Mouse (Mus musculus) adrenal gland, postnatal 14 days (tissue): ENCODE measurements around the gene Cdca5. TPM values are rescaled to one million over a fixed set of nuclear protein-coding genes. Genes with fewer than 3 reads are reported as not detected.
"Not testable (repeated sequence)": the region's sequence is repeated elsewhere in the genome, so short reads cannot be mapped to it uniquely, and the experiment has no call there.

Experiments
- DNase-seq: peaks from one replicate; pipeline ENCODE4 v3.0.0; 2021; ENCODE audit warnings: mixed read lengths
- total RNA-seq: library from RNA; stranded (reverse); gene quantifications from 2 replicates; pipeline ENCODE4 v1.2.3, GENCODE M21; 2021

The Cdca5 gene
- total RNA-seq, 1 experiment from 2014 or later: 5.7 TPM

DNA sequence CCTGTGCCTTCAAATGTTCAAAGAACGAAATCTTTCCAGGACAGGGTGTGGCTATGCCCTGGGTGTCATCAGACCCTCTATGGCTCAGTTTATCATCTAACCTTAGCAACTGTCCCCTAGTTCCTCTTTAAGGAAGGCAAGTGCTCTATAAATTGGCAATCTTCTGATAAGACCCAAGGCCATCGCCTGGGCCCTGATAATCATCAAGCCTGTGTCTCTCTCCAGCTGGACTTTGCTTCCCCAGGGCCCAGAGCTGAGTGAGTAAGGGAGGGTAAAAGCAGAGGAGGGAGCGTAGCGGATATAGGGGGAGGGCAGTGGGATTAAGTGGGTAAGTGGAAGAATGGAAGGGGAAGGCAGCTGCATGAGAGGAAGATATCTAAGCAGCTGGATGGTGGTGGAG, 19.7 kb downstream of the Cdca5 start:
- no peak for DNase-seq

DNA sequence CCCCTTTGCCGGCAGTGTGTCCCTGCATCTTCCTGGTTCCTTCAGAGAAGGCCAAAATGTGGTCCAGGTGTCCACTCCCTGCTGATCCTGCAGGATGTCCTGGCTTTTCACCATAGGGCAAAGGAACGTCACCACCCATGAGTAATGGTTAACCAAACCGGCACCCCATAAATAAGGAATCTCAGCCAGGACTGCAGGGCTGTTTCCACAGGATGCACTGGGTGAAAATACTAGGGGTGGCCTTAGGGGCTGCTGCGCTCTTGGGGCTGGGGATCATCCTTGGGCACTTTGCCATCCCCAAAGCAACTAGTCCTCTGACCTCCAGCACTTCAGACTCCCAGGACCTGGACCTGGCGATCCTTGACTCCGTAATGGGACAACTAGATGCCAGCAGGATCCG, 20.8 kb downstream of the Cdca5 start, which contains the start of gene Naaladl1:
TSS of gene Naaladl1 (plus strand) at position 197 of the 400 bp plus-strand sequence.
- no peak for DNase-seq

DNA sequence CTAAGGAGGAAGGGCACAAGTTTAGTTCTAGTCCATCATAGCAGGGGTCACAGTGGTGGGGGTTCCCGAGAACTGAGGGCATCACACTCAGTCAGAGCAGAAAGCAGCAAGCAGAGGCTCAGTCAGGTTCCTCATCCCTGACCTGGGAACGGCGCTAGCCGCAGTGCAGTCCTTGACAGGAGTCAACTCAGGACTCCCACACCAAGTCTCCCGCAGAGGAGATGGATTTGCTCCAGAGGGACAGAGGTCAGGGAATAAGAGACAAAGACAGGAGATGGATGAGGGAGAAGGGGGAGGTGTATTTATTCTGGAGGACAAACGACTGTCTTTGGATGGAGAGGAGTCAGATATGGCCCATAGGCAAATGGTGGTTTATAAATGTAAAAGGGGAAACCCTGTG, 28.3 kb downstream of the Cdca5 start:
- no peak for DNase-seq

DNA sequence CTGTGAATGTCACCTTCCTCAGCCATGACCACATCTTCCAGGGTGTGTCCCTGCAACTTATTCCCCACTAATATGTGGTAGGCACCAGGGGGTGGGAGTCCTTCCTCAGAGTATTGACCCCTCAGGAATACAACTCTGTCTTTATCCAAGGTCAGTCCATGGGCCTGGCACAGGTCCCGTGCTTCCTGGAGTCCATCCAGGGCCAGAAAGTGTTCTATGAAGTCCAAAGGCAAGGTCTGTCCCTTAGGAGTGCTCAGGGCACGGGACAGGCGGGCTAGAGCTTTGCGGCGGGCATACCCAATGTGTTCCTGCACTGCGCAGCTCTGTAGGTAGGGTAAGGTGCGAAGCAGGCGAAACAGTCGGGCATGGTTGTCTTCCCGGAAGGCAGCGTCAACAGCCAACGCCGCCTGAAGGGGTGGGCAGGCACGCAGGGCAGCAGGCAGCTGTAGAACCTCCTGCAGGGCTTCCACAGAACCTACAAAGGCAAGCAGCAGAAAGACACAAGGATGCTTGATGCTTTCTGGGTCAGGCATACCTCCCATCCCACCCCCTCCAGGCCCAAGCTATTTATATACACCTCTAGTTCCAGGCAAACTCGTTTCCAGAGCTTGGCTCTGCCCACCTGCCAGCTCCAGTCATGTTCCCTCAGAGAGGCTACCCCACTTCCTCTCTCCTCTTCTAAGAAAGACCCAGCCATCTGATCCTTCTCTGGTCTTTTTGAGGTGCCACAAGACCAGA, 31.5 kb downstream of the Cdca5 start:
- peak; percentile 74 for DNase-seq

DNA sequence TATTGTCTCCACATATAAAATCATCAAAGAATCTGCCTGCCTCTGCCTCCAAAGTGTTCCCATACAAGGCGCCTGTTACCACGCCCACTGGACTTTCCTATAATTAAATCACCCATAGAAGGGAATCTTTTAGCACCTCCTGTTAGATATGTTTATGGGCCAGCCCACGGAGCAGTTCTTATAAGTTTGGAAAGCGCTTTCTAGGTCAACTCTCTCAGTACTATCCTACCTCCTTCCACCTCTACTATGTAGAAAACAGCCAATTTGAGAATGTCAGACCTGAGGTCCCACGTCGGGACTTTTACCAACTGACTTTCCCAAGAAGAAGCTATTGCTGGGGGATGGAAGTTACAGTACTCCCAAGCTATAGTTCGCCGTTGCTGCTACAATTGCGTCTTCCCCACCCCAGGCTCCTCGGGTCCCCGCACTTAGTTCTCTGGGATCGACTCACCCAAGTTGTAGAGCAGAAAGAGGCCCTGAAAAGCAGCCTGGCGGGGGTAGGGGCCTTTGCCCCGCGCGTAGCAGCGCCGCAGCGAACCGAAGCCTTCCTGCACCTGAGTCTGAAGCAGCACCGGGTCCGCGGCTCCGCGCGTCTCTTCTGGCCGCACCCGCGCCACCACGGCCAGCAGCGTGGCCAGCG, 32.7 kb downstream of the Cdca5 start:
- DNase-seq: no peak

GRCm38 (mm10) chr19:6117986-6118676, 33.3 kb downstream of the Cdca5 start, which contains the start of gene Sac3d1:
Gene Sac3d1, minus strand, starts transcription at chr19:6118650.
- DNase-seq: peak; percentile 92

- no peak for DNase-seq
These were observed 33.9 kb downstream of the Cdca5 start for GRCm38 (mm10) chr19:6118677-6119185.

DNA sequence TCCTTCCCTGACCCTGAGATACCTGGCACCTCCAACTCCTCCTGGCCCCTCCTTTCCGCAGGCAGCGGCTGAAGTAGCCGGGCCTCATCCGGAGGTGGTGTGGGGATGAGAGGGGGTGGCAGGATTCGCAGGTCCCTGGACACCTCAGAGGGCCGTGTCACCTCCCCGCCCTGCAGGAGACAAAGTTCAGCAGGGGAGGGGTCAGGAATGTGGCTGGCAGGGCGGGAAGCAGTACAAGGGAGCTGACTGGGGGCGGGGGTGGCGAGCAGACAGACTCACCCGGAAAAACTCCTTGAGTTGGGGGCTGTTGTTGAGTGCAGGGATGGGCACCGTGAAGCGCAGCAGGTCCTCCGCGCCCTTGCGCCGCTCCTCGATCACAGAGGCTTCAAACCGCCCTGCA, 37.0 kb downstream of the Cdca5 start:
- no peak for DNase-seq

- DNase-seq: no peak
These were observed 38.5 kb downstream of the Cdca5 start for GRCm38 (mm10) chr19:6123330-6123729.

DNA sequence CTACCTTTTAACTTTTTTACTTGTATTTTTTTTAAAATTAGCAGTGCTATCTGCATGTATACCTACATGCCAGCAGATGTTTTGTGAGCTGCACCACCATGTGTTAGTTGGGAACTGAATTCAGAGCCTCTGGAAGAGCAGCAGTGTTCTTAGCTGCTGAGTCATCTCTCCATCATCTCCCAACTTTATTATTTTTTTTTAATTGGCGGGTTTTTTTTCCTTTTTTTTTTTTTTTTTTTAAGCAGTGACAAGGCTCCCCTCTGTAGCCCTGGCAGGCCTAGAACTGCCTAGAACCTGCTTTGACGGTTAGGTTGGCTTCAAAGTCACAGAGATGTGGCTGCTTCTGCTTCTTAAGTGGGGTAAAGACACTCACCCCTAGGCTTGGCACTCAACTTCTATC, 40.1 kb downstream of the Cdca5 start:
- no peak for DNase-seq

GRCm38 (mm10) chr19:6126289-6126688, 41.5 kb downstream of the Cdca5 start:
- peak; percentile 64 for DNase-seq

DNA sequence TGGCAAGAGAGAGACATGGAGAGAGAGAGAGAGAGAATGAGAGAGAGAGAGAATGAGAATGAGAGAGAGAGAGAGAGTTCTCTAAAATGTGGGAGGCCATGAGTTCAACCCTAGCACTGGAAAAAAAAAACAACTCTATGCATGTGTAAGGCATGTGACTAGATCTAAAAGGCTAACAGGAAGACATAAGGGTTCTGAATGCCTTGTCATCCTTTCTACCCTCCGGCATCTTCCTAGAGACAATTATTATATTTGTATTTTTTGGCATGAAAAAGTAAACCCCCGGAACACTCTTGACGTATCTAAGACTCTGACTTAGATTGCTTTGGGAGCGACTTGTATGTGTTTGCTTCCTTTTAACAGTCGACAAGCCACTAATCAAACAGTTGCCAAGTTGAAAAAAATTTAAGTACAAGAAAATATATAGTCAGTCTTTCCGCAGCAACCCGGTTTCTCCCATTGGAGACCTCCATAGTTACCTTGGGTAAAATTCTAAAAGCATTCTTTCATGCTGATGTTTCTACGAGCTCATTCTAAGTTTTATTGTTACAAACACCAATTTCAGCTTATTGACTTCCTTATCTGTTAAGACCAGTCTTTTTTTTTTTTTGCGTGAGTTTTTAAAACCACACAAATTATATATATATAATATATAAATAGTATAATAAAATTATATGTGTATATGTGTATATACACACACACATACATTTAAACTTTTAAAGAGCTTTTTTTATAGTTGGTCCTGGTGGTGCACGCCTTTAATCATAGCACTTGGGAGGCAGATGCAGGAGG, 42.2 kb downstream of the Cdca5 start:
- DNase-seq: no peak

- peak; percentile 97 for DNase-seq
These were observed 43.1 kb downstream of the Cdca5 start, which contains the start of gene Snx15 for GRCm38 (mm10) chr19:6127760-6128341. Gene Snx15, minus strand, starts transcription at chr19:6128304.

DNA sequence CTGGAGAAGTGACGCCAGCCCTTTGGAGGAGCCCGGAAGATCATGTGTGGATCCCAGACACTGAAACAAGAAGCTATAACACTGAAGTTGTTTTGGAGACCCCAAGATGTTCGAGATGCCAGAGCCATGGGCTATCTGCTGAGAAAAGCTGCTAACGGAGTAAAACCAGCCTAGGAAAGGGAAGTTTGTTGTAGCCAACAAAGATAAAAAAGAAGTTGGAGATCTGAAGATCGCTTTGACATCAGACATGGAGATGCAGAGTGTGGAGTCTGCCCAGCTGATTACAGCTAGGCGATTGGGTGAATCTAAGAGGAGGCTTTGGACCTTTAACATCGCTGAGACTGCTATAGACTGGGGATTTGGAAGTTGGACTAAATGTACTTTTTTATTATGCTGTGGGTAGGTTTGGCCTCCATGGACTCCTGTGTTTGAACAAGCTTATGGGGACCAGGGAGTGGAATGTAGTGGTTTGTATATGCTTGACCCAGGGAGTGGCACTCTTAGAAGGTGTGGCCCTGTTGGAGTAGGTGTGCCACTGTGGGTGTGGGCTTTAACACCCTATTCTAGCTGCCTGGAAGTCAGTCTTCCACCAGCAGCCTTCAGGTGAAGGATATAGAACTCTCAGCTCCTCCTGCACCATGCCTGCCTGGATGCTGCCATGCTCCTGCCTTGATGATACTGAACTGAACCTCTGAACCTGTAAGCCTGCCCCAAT, 45.8 kb downstream of the Cdca5 start:
- DNase-seq: not testable (repeated sequence)

GRCm38 (mm10) chr19:6132171-6132827, 47.5 kb downstream of the Cdca5 start:
- DNase-seq: no peak

DNA sequence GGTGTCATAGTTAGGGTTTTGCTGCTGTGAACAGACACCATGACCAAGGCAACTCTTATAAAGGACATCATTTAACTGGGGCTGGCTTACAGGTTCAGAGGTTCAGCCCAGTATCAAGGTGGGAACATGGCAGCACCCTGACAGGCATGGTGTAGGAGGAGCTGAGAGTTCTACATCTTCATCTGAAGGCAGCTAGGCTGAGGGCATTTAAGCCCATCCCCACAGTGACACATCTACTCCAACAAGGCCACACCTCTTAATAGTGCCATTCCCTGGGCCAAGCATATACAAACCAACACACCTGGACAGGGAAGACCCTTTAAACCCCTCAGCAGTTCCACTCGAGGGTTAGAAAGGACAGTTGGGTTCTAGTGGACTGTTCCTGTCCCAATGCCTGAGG, 48.4 kb downstream of the Cdca5 start:
- not testable (repeated sequence) for DNase-seq

DNA sequence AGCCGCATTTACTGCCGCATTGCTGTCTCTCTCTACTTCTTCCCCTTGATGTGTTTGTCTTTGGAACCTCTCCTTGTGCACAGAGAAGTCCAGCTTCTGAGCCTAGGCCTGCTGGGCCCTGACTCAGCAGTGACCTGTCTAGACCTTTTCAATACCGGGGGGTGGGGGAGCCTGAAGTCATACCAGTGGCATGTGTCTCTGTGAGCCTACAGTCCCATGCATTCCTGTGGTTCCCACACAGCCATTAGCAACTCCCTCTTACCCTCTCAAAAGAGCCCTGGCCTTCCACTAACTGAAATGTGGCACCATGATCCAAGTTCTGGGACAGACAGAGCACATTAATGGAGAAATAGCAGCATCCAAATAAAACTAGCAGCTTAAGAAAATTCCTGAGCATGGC, 51.6 kb downstream of the Cdca5 start:
- no peak for DNase-seq

DNA sequence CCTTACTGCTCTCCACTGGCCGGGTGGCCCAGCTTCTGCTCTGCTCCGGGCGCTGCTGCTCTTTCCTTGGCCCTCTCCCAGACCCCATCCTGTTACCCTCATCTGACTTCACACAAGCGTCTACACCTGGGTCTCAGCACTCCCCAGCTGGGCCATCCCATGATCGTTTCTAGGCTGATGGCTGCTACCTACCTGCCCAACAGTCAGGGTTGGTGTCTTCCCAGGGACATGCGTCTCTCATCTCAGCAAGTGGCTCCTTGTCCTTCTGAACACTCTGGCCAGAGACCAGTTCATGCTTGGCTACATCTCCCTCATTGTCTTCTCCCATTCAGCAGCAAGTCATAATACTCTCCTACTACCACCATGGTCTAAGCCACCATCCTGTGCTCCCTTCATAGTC, 54.9 kb downstream of the Cdca5 start:
- DNase-seq: no peak

DNA sequence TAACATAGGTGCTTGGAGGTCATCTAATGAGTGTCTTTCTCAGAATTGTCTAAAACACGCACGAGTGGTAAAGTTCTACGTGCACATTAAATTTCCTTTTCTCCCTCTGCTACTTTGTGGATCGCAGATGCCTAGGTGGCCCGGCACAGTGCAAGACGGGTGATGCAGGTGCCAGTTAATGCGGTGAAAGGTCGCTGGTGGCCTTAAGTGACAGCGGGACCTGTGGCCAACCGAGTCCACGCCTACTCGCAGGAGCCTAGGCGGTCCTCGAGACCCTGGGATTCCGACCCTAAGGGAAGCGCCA, 55.5 kb downstream of the Cdca5 start:
- DNase-seq: no peak

- peak; percentile 95 for DNase-seq
These were observed 56.1 kb downstream of the Cdca5 start, which contains the start of gene Batf2 for GRCm38 (mm10) chr19:6140678-6141393. Gene Batf2, plus strand, starts transcription at chr19:6140983.
